Mouse (Mus musculus): ENCODE measurements at regions not wholly inside any gene's neighbourhood (a gene's known extent, or its start where the extent isn't known, plus 50 kb on each side); places are given as distances from the start of the nearest gene placed in this dataset.

DNA sequence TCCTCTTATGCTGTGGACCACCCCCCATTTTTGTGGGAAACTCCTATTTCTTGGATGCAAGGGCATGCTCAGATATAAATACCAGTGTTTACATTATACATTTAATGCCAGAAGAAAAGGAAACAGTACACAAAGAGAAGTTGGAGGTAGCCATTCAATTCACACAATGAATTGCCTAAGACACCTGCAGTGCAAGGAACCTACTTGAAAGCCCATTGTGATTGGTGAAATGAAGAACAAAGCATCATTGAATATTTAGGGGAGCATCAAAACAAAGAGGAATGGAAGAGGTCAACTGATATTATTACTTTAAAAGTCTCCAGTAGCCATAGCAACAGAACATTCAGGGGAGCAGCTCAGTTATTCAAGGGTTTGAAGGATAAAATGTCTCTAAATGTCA, 193.7 kb upstream of the Kcnj16 start:
- H3K9ac ChIP-seq (ENCODE audit: control insufficient read depth, low read depth, low read length, poor library complexity, severe bottlenecking), result no peak overlapping the region
- TF ChIP-seq POLR2A (IDR thresholded peaks at IDR 0.05; ENCODE audit: control insufficient read depth in 1 of 2, insufficient read depth in 1 of 2, low read depth in 1 of 2, low read length in 2 of 2, poor library complexity in 1 of 2) (no peak), GABPA (IDR thresholded peaks at IDR 0.05; ENCODE audit: low read depth, low read length) (no peak), GATA1 (IDR thresholded peaks at IDR 0.05; ENCODE audit: low read depth, low read length) (no peak), CTCF (IDR thresholded peaks at IDR 0.05 in 2 of 3, conservative IDR thresholded peaks at IDR 0.05 in 1 of 3; ENCODE audit: control insufficient read depth in 1 of 3, insufficient read depth in 1 of 3, low read depth in 2 of 3, low read length in 3 of 3, poor library complexity in 1 of 3, severe bottlenecking in 1 of 3) (no peak), EP300 (IDR thresholded peaks at IDR 0.05; ENCODE audit: low read depth in 1 of 2, low read length in 2 of 2) (no peak), NRF1 (IDR thresholded peaks at IDR 0.05; ENCODE audit: insufficient read depth, low read depth, low read length, poor library complexity, severe bottlenecking) (no peak), TAL1 (IDR thresholded peaks at IDR 0.05; ENCODE audit: low read length) (no peak), ZKSCAN1 (IDR thresholded peaks at IDR 0.05; ENCODE audit: low read depth, low read length) (no peak), ZNF384 (IDR thresholded peaks at IDR 0.05; ENCODE audit: low read depth, low read length) (no peak), MYC (IDR thresholded peaks at IDR 0.05; ENCODE audit: low read depth, low read length) (no peak), SIN3A (IDR thresholded peaks at IDR 0.05; ENCODE audit: low read length) (no peak), CHD2 (IDR thresholded peaks at IDR 0.05; ENCODE audit: low read length) (no peak), SMC3 (IDR thresholded peaks at IDR 0.05; ENCODE audit: low read depth, low read length) (no peak)
- no peak for DNase-seq (ENCODE audit: low read depth, low spot score)
- no peaks in the 10 kb centered on the region for H3K27me3 ChIP-seq (ENCODE audit: control insufficient read depth in 1 of 2, insufficient read depth in 2 of 2, low read length in 2 of 2)
- no peaks in the 10 kb centered on the region for H3K4me1 ChIP-seq (ENCODE audit: control insufficient read depth in 1 of 2, insufficient read depth in 2 of 2, low read length in 2 of 2)
- H3K79me2 ChIP-seq (ENCODE audit: control insufficient read depth, insufficient read depth, low read length, poor library complexity), result no peaks in the 10 kb centered on the region
- H3K36me3 ChIP-seq (ENCODE audit: control insufficient read depth in 1 of 2, insufficient read depth in 2 of 2, low read length in 2 of 2), result no peaks in the 10 kb centered on the region
- H3K9me3 ChIP-seq (replicated peaks; ENCODE audit: insufficient read depth, low read length), result no peaks in the 10 kb centered on the region
- no peak overlapping the region for H3K4me3 ChIP-seq (ENCODE audit: control insufficient read depth in 1 of 2, insufficient read depth in 1 of 2, low read depth in 2 of 2, low read length in 2 of 2)
- no peak overlapping the region for H3K27ac ChIP-seq (ENCODE audit: control insufficient read depth, low read depth, low read length)

DNA sequence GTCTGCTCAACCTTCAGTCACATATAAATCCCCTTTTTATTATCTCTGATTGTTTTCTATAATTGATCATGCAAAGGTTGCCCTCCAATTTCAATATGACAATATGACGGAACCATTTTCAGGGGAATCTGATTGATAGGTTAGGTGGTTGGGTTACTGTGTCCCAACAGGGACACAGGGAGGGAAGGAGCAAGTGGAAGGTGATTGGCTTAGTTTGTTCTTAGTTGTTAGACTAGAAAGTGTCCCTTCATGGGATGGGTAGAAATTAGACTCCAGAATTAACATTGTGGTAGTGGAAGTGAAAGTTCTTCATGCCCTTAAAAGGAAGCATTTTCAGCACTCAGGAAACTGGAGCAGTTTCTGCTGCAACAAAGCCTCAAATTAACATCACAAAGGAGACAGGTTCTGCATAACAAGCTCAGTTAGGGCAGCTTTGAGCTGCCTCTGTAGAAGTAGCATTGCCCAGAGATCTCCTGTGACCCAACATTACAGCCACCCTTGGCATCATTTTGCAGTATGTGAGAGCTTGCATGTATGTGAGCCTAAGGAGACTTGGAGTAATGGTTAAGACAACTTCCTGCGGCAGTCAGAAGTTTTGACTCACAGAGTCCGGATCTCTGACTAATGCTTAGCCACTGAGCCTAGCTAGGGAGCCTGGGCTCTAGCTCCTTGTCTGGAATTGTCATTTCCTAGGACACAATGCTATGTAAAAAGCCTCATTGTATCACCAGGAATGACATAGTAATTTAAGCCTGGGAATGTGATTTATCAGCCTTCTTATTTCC, 186.1 kb upstream of the Kcnj16 start:
- no peaks in the 10 kb centered on the region for H3K36me3 ChIP-seq (ENCODE audit: control insufficient read depth in 1 of 2, insufficient read depth in 2 of 2, low read length in 2 of 2)
- no peak overlapping the region for H3K9ac ChIP-seq (ENCODE audit: control insufficient read depth, low read depth, low read length, poor library complexity, severe bottlenecking)
- H3K9me3 ChIP-seq (replicated peaks; ENCODE audit: insufficient read depth, low read length), result no peaks in the 10 kb centered on the region
- TF ChIP-seq POLR2AphosphoS2 (IDR thresholded peaks at IDR 0.05; ENCODE audit: low read length) (no peak), RCOR1 (IDR thresholded peaks at IDR 0.05; ENCODE audit: low read depth, low read length) (no peak), SMC3 (IDR thresholded peaks at IDR 0.05; ENCODE audit: low read depth, low read length) (no peak), GABPA (IDR thresholded peaks at IDR 0.05; ENCODE audit: low read depth, low read length) (no peak), MAX (IDR thresholded peaks at IDR 0.05; ENCODE audit: low read length) (no peak), BHLHE40 (IDR thresholded peaks at IDR 0.05; ENCODE audit: borderline replicate concordance, low read depth, low read length) (no peak), ZKSCAN1 (IDR thresholded peaks at IDR 0.05; ENCODE audit: low read depth, low read length) (no peak), NRF1 (IDR thresholded peaks at IDR 0.05; ENCODE audit: insufficient read depth, low read depth, low read length, poor library complexity, severe bottlenecking) (no peak), USF2 (IDR thresholded peaks at IDR 0.05; ENCODE audit: borderline replicate concordance in 1 of 2, insufficient read depth in 1 of 2, low read depth in 1 of 2, low read length in 2 of 2) (no peak), RAD21 (IDR thresholded peaks at IDR 0.05; ENCODE audit: low read depth, low read length) (no peak), TCF12 (IDR thresholded peaks at IDR 0.05; ENCODE audit: low read depth, low read length) (no peak), USF1 (IDR thresholded peaks at IDR 0.05; ENCODE audit: low read depth, low read length) (no peak), POLR2A (IDR thresholded peaks at IDR 0.05; ENCODE audit: control insufficient read depth in 1 of 2, insufficient read depth in 1 of 2, low read depth in 1 of 2, low read length in 2 of 2, poor library complexity in 1 of 2) (no peak), TBP (IDR thresholded peaks at IDR 0.05; ENCODE audit: low read depth, low read length) (no peak), HCFC1 (IDR thresholded peaks at IDR 0.05; ENCODE audit: low read depth, low read length) (no peak), EP300 (IDR thresholded peaks at IDR 0.05; ENCODE audit: low read depth in 1 of 2, low read length in 2 of 2) (no peak), JUND (IDR thresholded peaks at IDR 0.05; ENCODE audit: low read depth, low read length) (no peak), NELFE (IDR thresholded peaks at IDR 0.05; ENCODE audit: low read depth, low read length) (no peak), POLR2AphosphoS5 (IDR thresholded peaks at IDR 0.05; ENCODE audit: borderline replicate concordance, low read depth, low read length) (no peak)
- H3K79me2 ChIP-seq (ENCODE audit: control insufficient read depth, insufficient read depth, low read length, poor library complexity), result no peaks in the 10 kb centered on the region
- no peaks in the 10 kb centered on the region for H3K4me1 ChIP-seq (ENCODE audit: control insufficient read depth in 1 of 2, insufficient read depth in 2 of 2, low read length in 2 of 2)
- no peak overlapping the region for H3K27ac ChIP-seq (ENCODE audit: control insufficient read depth, low read depth, low read length)
- no peak for DNase-seq (ENCODE audit: low read depth, low spot score)
- H3K27me3 ChIP-seq (ENCODE audit: control insufficient read depth in 1 of 2, insufficient read depth in 2 of 2, low read length in 2 of 2), result no peaks in the 10 kb centered on the region
- H3K4me3 ChIP-seq (ENCODE audit: control insufficient read depth in 1 of 2, insufficient read depth in 1 of 2, low read depth in 2 of 2, low read length in 2 of 2), result no peak overlapping the region
